Mouse (Mus musculus): Measurements from ENCODE around the gene Ppp4r1.

Ppp4r1 gene

GRCm38 (mm10) chr17:65782551-65783141 lies at the start of gene Ppp4r1:
Gene Ppp4r1 (plus strand): TSS chr17:65782573.
- peak; percentile 64 to 78 for DNase-seq (ENCODE audit: low spot score in 2 of 2)

- no peak for DNase-seq (ENCODE audit: low spot score in 2 of 2)
These were observed 49.7 kb upstream of the Ppp4r1 start for GRCm38 (mm10) chr17:65732666-65733065.

- DNase-seq (ENCODE audit: low spot score in 2 of 2): no peak
These were observed 47.3 kb upstream of the Ppp4r1 start for GRCm38 (mm10) chr17:65735088-65735487.

- DNase-seq (ENCODE audit: low spot score in 2 of 2): no peak
These were observed 45.2 kb upstream of the Ppp4r1 start for GRCm38 (mm10) chr17:65737175-65737574.

GRCm38 (mm10) chr17:65737622-65738021 lies 44.8 kb upstream of the Ppp4r1 start:
- no peak for DNase-seq (ENCODE audit: low spot score in 2 of 2)

- no peak for DNase-seq (ENCODE audit: low spot score in 2 of 2)
These were observed 42.3 kb upstream of the Ppp4r1 start for GRCm38 (mm10) chr17:65739874-65740725.

GRCm38 (mm10) chr17:65741565-65741964 lies 40.8 kb upstream of the Ppp4r1 start:
- DNase-seq (ENCODE audit: low spot score in 2 of 2): no peak

- no peak for DNase-seq (ENCODE audit: low spot score in 2 of 2)
These were observed 40.0 kb upstream of the Ppp4r1 start for GRCm38 (mm10) chr17:65742245-65742905.

GRCm38 (mm10) chr17:65742969-65743368 lies 39.4 kb upstream of the Ppp4r1 start:
- no peak for DNase-seq (ENCODE audit: low spot score in 2 of 2)

- DNase-seq (ENCODE audit: low spot score in 2 of 2): no peak
These were observed 38.6 kb upstream of the Ppp4r1 start for GRCm38 (mm10) chr17:65743664-65744330.

GRCm38 (mm10) chr17:65746314-65746713 lies 36.1 kb upstream of the Ppp4r1 start:
- DNase-seq (ENCODE audit: low spot score in 2 of 2): no peak

- no peak for DNase-seq (ENCODE audit: low spot score in 2 of 2)
These were observed 33.4 kb upstream of the Ppp4r1 start for GRCm38 (mm10) chr17:65748997-65749396.

GRCm38 (mm10) chr17:65749803-65750202 lies 32.6 kb upstream of the Ppp4r1 start:
- DNase-seq (ENCODE audit: low spot score in 2 of 2): no peak

- no peak for DNase-seq (ENCODE audit: low spot score in 2 of 2)
These were observed 32.1 kb upstream of the Ppp4r1 start for GRCm38 (mm10) chr17:65750301-65750700.

GRCm38 (mm10) chr17:65753130-65753529 lies 29.2 kb upstream of the Ppp4r1 start:
- DNase-seq (ENCODE audit: low spot score in 2 of 2): no peak

- DNase-seq (ENCODE audit: low spot score in 2 of 2): no peak
These were observed 26.5 kb upstream of the Ppp4r1 start for GRCm38 (mm10) chr17:65755857-65756256.

GRCm38 (mm10) chr17:65757150-65757549 lies 25.2 kb upstream of the Ppp4r1 start:
- DNase-seq (ENCODE audit: low spot score in 2 of 2): no peak

GRCm38 (mm10) chr17:65763221-65763620 lies 19.2 kb upstream of the Ppp4r1 start:
- no peak for DNase-seq (ENCODE audit: low spot score in 2 of 2)

- DNase-seq (ENCODE audit: low spot score in 2 of 2): peak; percentile 54
These were observed 13.9 kb upstream of the Ppp4r1 start for GRCm38 (mm10) chr17:65768486-65768885.

GRCm38 (mm10) chr17:65770982-65771915 lies 11.1 kb upstream of the Ppp4r1 start:
- no peak for DNase-seq (ENCODE audit: low spot score in 2 of 2)
